Mouse (Mus musculus) cerebellum, adult 9-10 months (tissue): ENCODE results near the gene Olfr1259.
"Not testable (repeated sequence)": the region's sequence is repeated elsewhere in the genome, so short reads cannot be mapped to it uniquely, and the experiment has no call there.

ENCODE experiments used
- DNase-seq: peaks from one replicate; pipeline ENCODE4 v3.0.0; 2022

Gene Olfr1259

DNA sequence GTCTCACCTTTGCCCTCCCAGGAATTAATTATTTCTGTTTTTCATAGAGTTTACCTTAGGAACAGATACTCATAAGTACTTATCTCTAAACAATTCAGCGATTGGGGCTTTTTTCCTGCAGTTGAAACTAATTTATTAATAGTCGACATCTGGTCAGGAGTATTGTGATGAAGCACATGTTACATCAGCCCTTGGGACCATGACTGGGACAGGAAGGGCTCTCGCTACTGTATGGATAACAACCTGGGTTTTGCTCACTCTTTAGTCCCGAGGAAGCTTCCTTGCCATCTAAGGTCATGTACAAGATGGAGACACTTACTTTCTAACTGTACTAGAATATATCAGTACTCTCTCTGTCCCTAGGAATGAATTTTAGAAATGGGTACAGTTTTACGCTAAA is at the start of gene Olfr1259:
TSS of gene Olfr1259 (minus strand) at position 101 of the 400 bp plus-strand sequence.
- DNase-seq: no peak

DNA sequence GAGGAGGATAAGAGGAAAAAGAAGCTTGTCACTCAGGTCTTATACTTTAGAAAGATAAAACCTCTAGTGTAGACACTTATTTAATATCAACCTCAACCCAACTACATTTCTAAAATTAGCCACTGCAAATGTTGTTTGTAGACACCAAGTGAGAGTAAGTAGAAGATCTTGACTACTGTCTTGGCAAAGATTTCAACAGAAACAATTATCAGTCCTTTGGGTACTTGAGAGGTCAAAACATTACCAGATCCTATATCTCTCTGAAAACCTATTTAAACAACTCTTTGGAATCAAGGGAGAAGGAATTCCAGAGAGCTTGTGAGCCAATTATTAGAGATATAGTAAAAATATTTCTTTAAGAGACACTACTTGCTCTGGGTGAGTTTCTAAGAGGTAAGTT is 42.5 kb upstream of the Olfr1259 start, which contains the start of gene Olfr1261:
TSS of gene Olfr1261 (plus strand) at position 301 of the 400 bp plus-strand sequence.
- no peak for DNase-seq

DNA sequence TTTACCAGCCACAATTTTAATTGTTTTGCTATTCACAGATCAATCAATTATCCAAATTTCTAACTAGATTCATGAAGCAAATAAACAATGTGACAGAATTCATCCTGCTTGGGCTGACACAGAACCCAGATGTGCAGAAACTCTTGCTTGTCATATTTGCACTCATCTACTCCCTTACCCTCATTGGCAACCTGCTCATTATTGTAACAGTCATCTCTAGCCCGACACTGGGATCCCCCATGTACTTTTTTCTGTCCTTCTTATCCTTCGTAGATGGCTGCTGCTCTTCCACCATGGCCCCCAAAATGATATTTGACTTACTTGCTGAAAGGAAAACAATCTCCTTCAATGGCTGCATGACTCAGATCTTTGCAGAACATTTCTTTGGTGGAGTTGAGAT is 29.2 kb upstream of the Olfr1259 start:
- DNase-seq: no peak

DNA sequence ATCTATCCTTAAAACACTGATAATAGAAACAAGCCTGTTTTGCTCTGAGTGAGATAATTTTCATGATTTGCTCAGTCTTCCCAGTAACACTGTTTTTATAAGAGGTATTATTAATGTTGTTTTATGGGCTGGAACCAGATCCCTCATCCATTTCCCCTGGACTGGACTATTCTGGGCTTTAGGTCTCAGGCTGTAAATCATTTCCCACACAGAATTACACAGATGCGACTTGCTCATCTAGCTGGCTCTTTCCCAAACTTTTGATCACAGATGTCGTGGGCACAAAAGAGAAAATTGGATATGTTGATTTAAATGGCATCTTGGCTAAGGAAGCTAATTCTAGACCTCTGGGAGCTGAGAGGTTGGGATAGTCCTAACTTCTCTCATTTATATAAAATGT is 25.7 kb upstream of the Olfr1259 start, which contains the start of gene Olfr1260:
TSS of gene Olfr1260 (plus strand) at position 157 of the 400 bp plus-strand sequence.
- DNase-seq: no peak

DNA sequence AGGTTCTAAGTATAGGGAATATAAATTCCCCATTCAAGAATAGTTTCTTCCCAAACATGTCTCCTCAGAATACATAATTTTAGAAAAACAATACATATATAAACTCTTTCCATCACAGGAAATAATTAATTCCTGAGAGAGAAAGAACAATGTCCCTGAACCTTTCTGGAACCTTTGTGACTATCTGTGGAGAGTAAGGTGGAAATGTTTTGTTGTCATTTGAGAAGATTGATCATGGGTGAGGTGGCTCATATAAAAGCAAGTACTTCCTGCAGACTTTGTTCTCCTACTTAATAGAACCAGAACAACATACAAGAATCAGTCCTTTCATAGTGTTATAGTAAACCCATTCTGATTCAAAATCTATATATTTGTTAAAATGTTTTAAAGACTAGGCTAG is 21.5 kb downstream of the Olfr1259 start, which contains the start of gene Olfr1258:
TSS of gene Olfr1258 (plus strand) at position 301 of the 400 bp plus-strand sequence.
- DNase-seq: no peak

DNA sequence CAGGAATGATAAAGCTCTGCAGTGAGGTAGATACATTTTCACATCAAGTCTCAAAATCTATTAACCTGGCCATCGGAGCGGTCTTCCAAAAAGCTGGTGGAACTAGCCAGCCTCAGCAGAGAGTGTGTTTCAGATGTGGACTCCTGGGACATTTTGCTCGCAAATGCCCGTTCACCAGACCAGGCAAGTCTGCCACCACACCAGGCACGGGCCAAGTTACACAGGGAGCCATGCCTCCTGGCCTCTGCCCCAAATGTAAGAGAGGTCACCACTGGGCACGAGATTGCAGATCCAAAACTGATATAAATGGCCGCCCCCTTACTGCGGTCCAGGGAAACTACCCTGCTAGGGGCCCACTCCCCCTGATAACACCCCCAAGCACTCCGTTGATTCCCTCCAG is 35.8 kb downstream of the Olfr1259 start:
- DNase-seq: not testable (repeated sequence)
